Mouse (Mus musculus) testis, postnatal 10 days (tissue): ENCODE results near the gene Mrgbp.

Experiments used
- DNase-seq: peaks from one replicate; pipeline ENCODE4 v3.0.0; 2021; ENCODE audit warnings: low spot score

The Mrgbp gene

GRCm38 (mm10) chr2:180581002-180581401 lies at the start of gene Mrgbp:
Gene Mrgbp (plus strand): TSS chr2:180581304.
- no peak for DNase-seq

GRCm38 (mm10) chr2:180531671-180532385 lies 49.3 kb upstream of the Mrgbp start:
- no peak for DNase-seq

- DNase-seq = no peak
Observed at GRCm38 (mm10) chr2:180532386-180532995, 48.6 kb upstream of the Mrgbp start.

- DNase-seq = no peak
Observed at GRCm38 (mm10) chr2:180533237-180533636, 47.9 kb upstream of the Mrgbp start.

GRCm38 (mm10) chr2:180543675-180544074 lies 37.4 kb upstream of the Mrgbp start:
- DNase-seq = no peak

GRCm38 (mm10) chr2:180545046-180545445 lies 36.1 kb upstream of the Mrgbp start:
- DNase-seq = no peak

GRCm38 (mm10) chr2:180547384-180548106 lies 33.6 kb upstream of the Mrgbp start:
- no peak for DNase-seq

GRCm38 (mm10) chr2:180552340-180552739 lies 28.8 kb upstream of the Mrgbp start:
- no peak for DNase-seq

- DNase-seq = no peak
Observed at GRCm38 (mm10) chr2:180555219-180555618, 25.9 kb upstream of the Mrgbp start.

GRCm38 (mm10) chr2:180556470-180556869 lies 24.6 kb upstream of the Mrgbp start:
- DNase-seq = no peak

- peak; percentile 65 for DNase-seq
Observed at GRCm38 (mm10) chr2:180560245-180560644, 20.9 kb upstream of the Mrgbp start.

GRCm38 (mm10) chr2:180562146-180562545 lies 19.0 kb upstream of the Mrgbp start:
- DNase-seq = no peak

GRCm38 (mm10) chr2:180563296-180563695 lies 17.8 kb upstream of the Mrgbp start:
- DNase-seq = no peak

- no peak for DNase-seq
Observed at GRCm38 (mm10) chr2:180563841-180564240, 17.3 kb upstream of the Mrgbp start.

GRCm38 (mm10) chr2:180566240-180566913 lies 14.7 kb upstream of the Mrgbp start:
- DNase-seq = peak; percentile 82

GRCm38 (mm10) chr2:180569028-180569643 lies 12.0 kb upstream of the Mrgbp start:
- peak; percentile 71 for DNase-seq

- DNase-seq = no peak
Observed at GRCm38 (mm10) chr2:180576482-180576881, 4.6 kb upstream of the Mrgbp start.

GRCm38 (mm10) chr2:180578686-180579085 lies 2.4 kb upstream of the Mrgbp start:
- DNase-seq = peak; percentile 89

- peak; percentile 99 for DNase-seq
Observed at GRCm38 (mm10) chr2:180582481-180583153, 1.5 kb downstream of the Mrgbp start.

- DNase-seq = no peak
Observed at GRCm38 (mm10) chr2:180583154-180583507, 2.0 kb downstream of the Mrgbp start.

GRCm38 (mm10) chr2:180588736-180589122 lies 7.6 kb downstream of the Mrgbp start:
- DNase-seq = no peak
